Mouse (Mus musculus): Measurements from ENCODE around the gene Hsd17b1.
A peak's percentile ranks its signal among the peaks of the same experiment; 100 is the strongest.
"Not testable (repeated sequence)": the region's sequence is repeated elsewhere in the genome, so short reads cannot be mapped to it uniquely, and the experiment has no call there.

Gene Hsd17b1

DNA sequence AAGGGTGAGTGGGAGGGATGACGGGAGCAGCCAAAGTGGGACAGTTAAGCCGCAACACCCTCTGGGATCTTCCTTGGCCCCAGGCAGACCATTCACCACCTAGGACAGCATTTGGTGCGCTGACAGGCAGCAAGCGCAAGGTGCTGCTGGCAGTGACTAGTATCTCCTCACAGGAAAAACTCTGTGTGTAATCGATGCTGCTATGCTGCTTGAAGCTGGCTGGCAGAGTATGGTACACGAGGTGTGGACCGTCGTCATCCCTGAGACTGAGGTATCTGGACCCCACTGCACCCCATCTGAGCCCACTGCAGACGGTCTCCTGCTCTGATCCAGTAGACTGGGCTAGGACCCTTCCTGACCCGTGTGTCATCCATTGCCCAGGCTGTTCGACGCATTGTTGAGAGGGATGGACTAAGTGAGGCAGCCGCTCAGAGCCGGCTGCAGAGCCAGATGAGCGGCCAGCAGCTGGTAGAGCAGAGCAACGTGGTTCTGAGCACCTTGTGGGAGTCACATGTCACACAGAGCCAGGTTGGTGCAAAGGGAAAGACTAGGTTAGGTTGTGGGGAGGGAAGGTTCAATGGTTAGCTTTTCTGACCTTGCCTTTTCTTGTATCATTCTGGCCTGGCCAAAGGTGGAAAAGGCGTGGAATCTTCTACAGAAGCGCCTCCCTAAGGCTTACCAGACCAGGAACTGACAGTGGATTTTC lies 7.6 kb downstream of the Hsd17b1 start:
- no peak for DNase-seq (ENCODE audit: low read depth, low spot score)

DNA sequence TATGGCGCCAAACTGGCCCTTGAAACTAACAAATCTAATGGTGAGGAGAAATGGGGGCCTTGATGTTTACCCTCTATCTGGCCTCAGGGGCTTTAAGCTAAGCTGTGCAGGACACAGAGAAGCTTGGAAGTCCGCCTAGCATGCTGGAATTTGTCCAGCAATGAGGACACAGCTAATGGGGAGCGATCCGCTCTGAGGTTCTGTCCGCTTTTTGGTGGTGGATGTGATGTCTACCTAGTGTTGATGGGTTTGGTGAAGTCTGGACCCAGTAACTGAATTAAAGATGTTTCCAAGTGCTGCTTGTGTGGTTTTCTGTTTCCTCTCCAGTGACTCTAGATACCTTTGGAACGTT lies 8.1 kb downstream of the Hsd17b1 start:
- no peak for DNase-seq (ENCODE audit: low read depth, low spot score)

- DNase-seq (ENCODE audit: low read depth, low spot score) = peak; percentile 83
Measured at GRCm38 (mm10) chr11:101086756-101087681, 8.8 kb downstream of the Hsd17b1 start, which contains the start of gene Mlx. Mlx (plus strand) TSS chr11:101087277.

DNA sequence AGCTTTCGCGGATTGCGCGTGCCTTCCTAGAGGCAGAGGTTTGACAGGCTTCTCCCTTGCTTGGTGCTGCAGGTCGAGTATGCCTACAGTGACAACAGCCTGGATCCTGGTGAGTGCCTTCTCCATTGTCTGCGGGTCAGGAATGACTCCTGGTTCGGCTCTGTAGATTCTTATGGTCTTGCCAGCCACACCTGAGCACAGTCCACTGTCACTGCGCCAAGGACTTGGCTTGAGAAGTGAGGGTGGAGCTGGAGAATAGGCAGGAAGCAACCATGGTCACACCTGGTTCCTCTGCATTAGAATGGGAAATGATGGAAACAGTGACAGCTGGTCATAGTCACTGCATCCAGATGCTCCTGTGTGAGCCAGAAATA lies 9.5 kb downstream of the Hsd17b1 start:
- DNase-seq (ENCODE audit: low read depth, low spot score) = no peak

DNA sequence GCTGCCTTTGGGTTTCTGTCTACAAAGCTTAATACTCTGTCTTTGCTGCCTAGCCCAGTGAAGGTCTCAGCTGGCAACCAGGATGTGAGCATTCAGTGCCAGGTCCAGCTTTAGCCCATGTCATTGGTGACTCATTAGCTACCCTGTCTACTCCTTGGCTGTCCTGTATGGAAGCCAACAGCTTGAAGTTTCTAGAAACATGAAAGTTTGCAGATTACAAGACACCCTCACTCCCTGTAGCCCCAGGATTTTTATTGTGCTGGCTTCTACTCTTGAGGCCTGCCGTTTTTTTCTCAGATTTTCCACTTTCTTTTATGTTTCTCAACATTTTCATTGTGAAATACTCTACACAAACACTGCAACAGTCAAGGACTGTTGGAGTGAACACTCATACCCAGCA lies 11.7 kb downstream of the Hsd17b1 start:
- DNase-seq (ENCODE audit: low read depth, low spot score) = no peak

DNA sequence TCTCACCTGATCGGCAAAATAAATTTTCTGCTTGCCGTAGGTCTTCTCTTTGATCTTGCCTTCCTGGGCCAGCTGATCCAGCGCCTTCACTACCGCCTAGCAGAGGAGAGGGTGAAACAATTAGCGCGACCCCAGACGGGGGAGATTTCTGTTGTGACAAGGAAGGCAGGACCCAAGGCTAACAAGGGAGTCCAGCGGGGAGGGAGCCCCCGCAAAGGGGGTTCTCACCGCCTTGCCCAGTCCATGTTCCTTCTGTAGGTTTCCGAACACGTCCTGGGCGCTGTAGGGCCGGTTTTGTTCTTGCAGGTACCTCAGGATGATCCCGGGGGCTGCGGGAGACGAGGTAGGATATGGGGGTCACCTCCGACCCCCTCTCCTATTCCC lies 16.7 kb downstream of the Hsd17b1 start:
- DNase-seq (ENCODE audit: low read depth, low spot score) = no peak

DNA sequence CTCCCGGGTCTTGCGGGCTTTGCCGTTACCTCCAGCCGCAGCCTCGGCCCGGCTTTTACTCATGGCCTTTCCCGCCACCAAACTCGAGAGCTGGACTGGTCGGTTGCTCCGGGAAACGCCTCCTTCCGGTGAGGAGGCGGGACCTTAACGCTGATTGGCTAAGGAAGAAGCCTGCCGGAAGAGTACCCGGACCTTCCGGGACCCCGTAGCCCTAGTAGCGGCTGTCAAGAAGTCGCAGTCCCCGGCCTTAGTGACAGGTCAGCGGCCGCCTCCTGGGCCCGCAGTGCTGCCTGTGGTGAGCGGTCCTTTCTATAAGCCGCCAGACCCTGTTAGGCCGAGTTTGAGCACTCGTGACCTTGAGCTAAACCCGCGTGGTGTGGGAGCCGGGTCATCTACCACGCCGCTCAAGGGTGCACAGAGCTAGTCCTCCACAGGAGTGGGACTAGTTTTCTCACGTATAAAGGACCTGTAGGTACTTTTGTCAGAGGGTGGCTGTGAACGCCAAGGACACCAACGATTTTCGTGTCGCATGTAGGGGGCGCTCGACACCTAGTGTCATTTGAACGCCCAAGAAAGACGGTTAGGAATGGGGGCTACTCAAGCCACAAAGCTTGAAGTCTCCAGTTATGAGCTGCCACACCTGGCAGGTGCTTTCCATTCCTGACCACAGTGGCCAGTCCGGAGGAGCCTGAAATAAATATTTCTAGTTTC lies 17.3 kb downstream of the Hsd17b1 start, which contains the start of gene Psmc3ip:
Gene Psmc3ip (minus strand): TSS at position 123 of the 711 bp plus-strand sequence.
- peak; percentile 93 for DNase-seq (ENCODE audit: low read depth, low spot score)

DNA sequence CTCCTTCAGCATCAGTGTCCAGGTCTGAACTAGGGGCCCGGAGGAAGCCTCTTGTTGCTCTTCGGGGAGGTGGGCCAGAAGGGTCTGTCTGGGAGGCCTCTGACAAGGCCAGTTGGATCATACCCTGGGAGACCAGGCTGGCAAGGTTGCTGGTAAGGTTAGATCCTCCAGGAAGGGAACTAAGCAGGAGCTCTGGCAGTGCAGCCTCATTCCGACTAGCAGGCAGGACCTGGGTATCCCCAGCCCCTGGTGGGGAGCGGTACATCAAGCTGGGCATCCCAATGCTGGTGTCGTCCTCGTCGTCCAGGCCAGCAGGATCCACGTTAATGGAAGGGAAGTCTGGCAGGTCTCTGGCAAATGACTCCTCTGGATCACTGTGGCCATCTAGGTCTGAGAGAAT lies 20.0 kb downstream of the Hsd17b1 start:
- no peak for DNase-seq (ENCODE audit: low read depth, low spot score)

DNA sequence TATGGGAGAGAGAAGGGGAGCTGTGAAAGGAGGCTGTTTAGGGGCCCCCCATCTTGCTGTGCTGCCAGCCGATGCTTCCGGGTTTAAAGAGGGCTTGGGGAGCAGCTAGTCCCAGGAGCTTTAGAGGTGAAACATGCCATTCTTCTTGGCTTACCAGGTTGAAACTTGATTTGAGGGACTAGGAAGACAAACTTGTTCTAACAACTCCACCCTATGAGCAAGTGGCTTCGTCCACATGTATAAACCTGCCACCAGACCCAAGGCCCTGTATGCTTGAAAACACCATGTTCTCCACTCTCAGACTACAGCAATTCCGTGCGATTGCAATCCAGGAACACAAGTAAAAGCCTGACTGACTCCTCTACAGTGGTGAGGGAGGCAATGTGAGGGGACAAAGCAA lies 24.8 kb downstream of the Hsd17b1 start:
- DNase-seq (ENCODE audit: low read depth, low spot score) = no peak

GRCm38 (mm10) chr11:101109351-101109750 lies 31.1 kb downstream of the Hsd17b1 start:
- DNase-seq (ENCODE audit: low read depth, low spot score) = no peak

DNA sequence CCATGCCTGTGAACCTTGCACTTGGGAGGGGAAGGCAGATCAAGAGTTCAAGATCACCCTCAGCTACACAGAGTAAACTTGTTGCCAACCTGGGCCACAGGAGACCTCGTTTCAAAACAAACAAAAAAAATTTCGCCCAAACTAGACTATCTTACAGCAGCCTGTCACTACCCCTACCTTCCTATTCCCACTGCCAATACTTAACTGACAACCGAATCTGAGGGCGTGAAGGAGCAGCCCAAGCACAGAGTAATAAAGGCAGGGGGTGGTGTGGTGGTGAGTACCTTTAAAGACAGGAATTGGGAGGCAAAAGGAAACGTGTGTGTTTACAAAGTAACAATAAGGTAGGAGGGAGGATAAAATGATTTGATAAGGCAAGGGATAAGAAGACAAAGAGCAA lies 32.5 kb downstream of the Hsd17b1 start:
- DNase-seq (ENCODE audit: low read depth, low spot score) = no peak

DNA sequence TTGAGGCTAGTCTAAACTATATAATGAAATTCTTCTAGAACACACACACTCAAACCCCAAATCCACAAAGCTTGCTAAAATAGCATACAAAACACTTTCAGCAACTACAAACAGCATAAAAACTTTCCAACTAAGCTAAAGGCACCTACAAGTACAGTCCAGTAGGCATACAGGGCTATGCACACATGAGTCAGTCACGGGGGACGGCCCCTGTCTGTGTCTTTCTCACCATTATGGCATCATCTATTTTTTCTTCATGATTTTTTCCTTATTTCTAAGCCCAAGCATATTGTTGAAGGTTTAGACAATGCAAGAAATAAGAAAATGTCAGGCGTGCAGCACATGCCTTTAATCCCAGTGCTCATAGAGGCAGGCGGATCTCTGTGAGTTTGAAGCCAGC lies 33.0 kb downstream of the Hsd17b1 start:
- no peak for DNase-seq (ENCODE audit: low read depth, low spot score)

GRCm38 (mm10) chr11:101112186-101112585 lies 34.0 kb downstream of the Hsd17b1 start:
- DNase-seq (ENCODE audit: low read depth, low spot score) = no peak

DNA sequence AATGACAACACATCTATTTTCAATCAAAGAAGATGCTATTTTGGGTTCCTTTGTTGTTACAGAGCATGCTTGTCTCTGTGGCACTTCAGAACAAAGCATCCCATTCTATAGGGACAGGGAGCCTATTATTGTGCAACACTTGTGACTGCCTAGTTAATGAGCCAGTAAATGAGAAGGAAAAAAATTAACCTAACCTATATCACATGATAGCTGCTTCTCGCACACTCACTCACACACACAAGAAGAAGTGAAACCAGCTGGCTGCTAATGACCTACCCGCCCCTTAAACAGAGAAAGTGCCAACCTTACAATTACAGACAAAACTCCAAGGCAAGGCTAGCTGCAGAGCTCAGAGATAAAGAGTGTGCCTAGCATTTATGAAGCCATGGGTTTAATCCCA lies 37.4 kb downstream of the Hsd17b1 start:
- DNase-seq (ENCODE audit: low read depth, low spot score) = no peak

GRCm38 (mm10) chr11:101118105-101118504 lies 39.9 kb downstream of the Hsd17b1 start:
- DNase-seq (ENCODE audit: low read depth, low spot score) = no peak

GRCm38 (mm10) chr11:101119131-101119760 lies 41.0 kb downstream of the Hsd17b1 start:
- peak; percentile 27 for DNase-seq (ENCODE audit: low read depth, low spot score)

DNA sequence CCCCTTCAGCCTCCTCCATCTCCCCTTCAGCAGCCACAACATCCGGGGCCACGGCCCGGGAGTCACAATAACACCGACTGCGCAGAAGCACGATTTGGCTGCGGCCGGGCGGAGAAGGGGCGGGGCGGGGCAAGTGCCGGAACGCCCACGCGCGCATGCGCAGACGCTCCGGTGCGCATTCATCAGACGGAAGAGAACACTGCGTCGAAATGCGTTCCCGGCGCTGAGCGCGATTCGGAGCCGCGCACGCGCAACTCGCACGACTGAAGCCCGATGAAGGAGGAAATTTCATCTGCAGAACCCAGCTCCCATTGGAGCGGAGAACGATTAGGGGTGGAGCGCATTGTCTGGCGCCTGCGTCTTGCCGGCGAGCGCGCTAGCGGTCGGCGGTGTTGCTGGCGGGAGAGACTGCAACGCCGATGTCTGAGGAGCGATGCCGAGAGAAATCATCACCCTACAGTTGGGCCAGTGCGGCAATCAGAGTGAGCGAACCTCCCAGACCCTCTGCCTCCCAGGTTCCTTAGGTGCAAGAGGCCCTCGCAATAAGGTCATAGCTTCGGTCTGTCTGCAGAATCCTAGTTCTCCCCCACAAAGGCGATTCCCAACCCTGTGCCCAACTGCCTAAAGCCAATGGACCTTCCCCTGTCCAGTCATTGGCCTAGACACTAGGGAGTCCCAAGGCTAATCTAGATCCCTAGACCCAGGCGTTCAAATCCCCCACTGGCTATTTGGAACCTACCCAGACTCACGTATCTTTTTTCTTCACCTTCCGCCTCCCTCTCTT lies 41.7 kb downstream of the Hsd17b1 start, which contains the start of the genes Retreg3 and Tubg1:
Gene Retreg3 (minus strand): TSS at position 133 of the 784 bp plus-strand sequence.
Gene Tubg1 (plus strand): TSS at position 178 of the 784 bp plus-strand sequence.
- DNase-seq (ENCODE audit: low read depth, low spot score) = peak; percentile 99

- DNase-seq (ENCODE audit: low read depth, low spot score) = no peak
Measured at GRCm38 (mm10) chr11:101120545-101121188, 42.5 kb downstream of the Hsd17b1 start.

- DNase-seq (ENCODE audit: low read depth, low spot score) = not testable (repeated sequence)
Measured at GRCm38 (mm10) chr11:101124494-101124893, 46.3 kb downstream of the Hsd17b1 start.

DNA sequence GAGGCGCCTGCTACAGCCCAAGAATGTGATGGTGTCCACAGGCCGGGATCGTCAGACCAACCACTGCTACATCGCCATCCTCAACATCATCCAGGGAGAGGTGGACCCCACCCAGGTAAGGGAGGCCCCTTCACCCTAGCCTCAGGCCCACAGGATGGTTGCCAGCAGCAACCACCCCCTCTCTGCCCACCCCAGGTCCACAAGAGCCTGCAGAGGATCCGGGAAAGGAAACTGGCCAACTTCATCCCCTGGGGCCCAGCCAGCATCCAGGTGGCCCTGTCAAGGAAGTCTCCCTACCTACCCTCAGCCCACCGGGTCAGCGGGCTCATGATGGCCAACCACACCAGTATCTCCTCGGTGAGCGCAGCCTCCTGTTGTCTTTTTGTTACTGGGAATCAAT lies 46.8 kb downstream of the Hsd17b1 start:
- DNase-seq (ENCODE audit: low read depth, low spot score) = not testable (repeated sequence)

Data from retina, postnatal 7 days (tissue).